In genomic region chr7:114896966-114897697, GRCm38 (mm10) we compare ENCODE assay signal across 28 mouse cellular contexts.
A peak's percentile ranks its signal among the peaks of the same experiment; 100 is the strongest.
DNase-seq lines count a peak whose midpoint lies in the region; ATAC-seq lines count a peak whose summit lies in the region.
"Had no signal": no experiment of that assay in that cellular context is flagged by ENCODE, and none has a peak within 500 bp of the region (broad histone marks: within the 10 kb centered on the region; RNA-seq: fewer than 3 reads in every experiment).

No protein-coding gene starts in this region.

- no peak overlapping the region for H3K4me3 ChIP-seq in forebrain, embryonic 14.5 days (ENCODE audit: low read depth, low read length)
- no peak overlapping the region for H3K4me3 ChIP-seq in forebrain, embryonic 10.5 days
- H3K4me3 ChIP-seq in midbrain, embryonic 13.5 days (replicated peaks): no peak overlapping the region
- H3K4me3 ChIP-seq in midbrain, embryonic 11.5 days (ENCODE audit: low read depth, low read length): no peak overlapping the region
- H3K4me3 ChIP-seq: embryonic facial prominence, embryonic 12.5 days; heart, adult 2 months; heart, embryonic 13.5 days; lung, embryonic 15.5 days had no signal

- peak overlapping the region; percentile 13; the same call in 1 of the 2 replicates for H3K4me2 ChIP-seq in forebrain, embryonic 14.5 days (ENCODE audit: low read length)
- H3K4me2 ChIP-seq in midbrain, embryonic 13.5 days (replicated peaks): no peak overlapping the region
- H3K4me2 ChIP-seq in midbrain, embryonic 11.5 days: no peak overlapping the region
- H3K4me2 ChIP-seq: embryonic facial prominence, embryonic 12.5 days; heart, embryonic 13.5 days; lung, embryonic 15.5 days had no signal

- H3K36me3 ChIP-seq in forebrain, embryonic 14.5 days (ENCODE audit: control insufficient read depth, insufficient read depth, low read length): no peaks in the 10 kb centered on the region
- H3K36me3 ChIP-seq in forebrain, embryonic 10.5 days (replicated peaks): no peaks in the 10 kb centered on the region
- H3K36me3 ChIP-seq in midbrain, embryonic 13.5 days: no peaks in the 10 kb centered on the region
- no peaks in the 10 kb centered on the region for H3K36me3 ChIP-seq in midbrain, embryonic 11.5 days (ENCODE audit: control insufficient read depth, insufficient read depth, low read length)
- H3K36me3 ChIP-seq: embryonic facial prominence, embryonic 12.5 days; G1E; heart, embryonic 13.5 days; lung, embryonic 15.5 days had no signal

- peaks cover 13% of the 10 kb centered on the region for H3K27me3 ChIP-seq in forebrain, embryonic 14.5 days (replicated peaks; ENCODE audit: control insufficient read depth, insufficient read depth, low read length)
- H3K27me3 ChIP-seq in forebrain, embryonic 10.5 days (ENCODE audit: poor library complexity, severe bottlenecking): peaks cover 66% of the 10 kb centered on the region
- no peaks in the 10 kb centered on the region for H3K27me3 ChIP-seq in midbrain, embryonic 13.5 days
- no peaks in the 10 kb centered on the region for H3K27me3 ChIP-seq in midbrain, embryonic 11.5 days (ENCODE audit: control insufficient read depth, insufficient read depth, low read length)
- H3K27me3 ChIP-seq: embryonic facial prominence, embryonic 12.5 days; heart, embryonic 13.5 days; lung, embryonic 15.5 days had no signal

- 16% methylated on average over 15 of the region's 15 CpGs for WGBS in forebrain, embryonic 14.5 days
- WGBS in forebrain, embryonic 10.5 days: 69% methylated on average over 15 of the region's 15 CpGs
- WGBS in midbrain, embryonic 13.5 days: 53% methylated on average over 15 of the region's 15 CpGs
- 78% methylated on average over 15 of the region's 15 CpGs for WGBS in midbrain, embryonic 11.5 days

- H3K4me1 ChIP-seq in forebrain, embryonic 14.5 days (ENCODE audit: control insufficient read depth, insufficient read depth, low read length): peaks cover 10% of the 10 kb centered on the region
- H3K4me1 ChIP-seq in forebrain, embryonic 10.5 days: peaks cover 15% of the 10 kb centered on the region
- H3K4me1 ChIP-seq in midbrain, embryonic 13.5 days (replicated peaks): peaks cover 19% of the 10 kb centered on the region
- H3K4me1 ChIP-seq in midbrain, embryonic 11.5 days (ENCODE audit: control insufficient read depth, insufficient read depth, low read length): no peaks in the 10 kb centered on the region
- H3K4me1 ChIP-seq: embryonic facial prominence, embryonic 12.5 days; heart, embryonic 13.5 days; lung, embryonic 15.5 days had no signal

- H3K9me3 ChIP-seq in forebrain, embryonic 14.5 days (replicated peaks; ENCODE audit: control insufficient read depth, low read length): no peaks in the 10 kb centered on the region
- H3K9me3 ChIP-seq in forebrain, embryonic 10.5 days: no peaks in the 10 kb centered on the region
- H3K9me3 ChIP-seq in midbrain, embryonic 13.5 days: no peaks in the 10 kb centered on the region
- no peaks in the 10 kb centered on the region for H3K9me3 ChIP-seq in midbrain, embryonic 11.5 days (ENCODE audit: control insufficient read depth, low read length)
- H3K9me3 ChIP-seq: embryonic facial prominence, embryonic 12.5 days; G1E; heart, embryonic 13.5 days; lung, embryonic 15.5 days had no signal

- ATAC-seq in forebrain, embryonic 14.5 days: peak; percentile 59
- ATAC-seq in midbrain, embryonic 13.5 days: 0 out of 2 replicates have a peak, but pooled peaks have one; percentile 13
- ATAC-seq in midbrain, embryonic 11.5 days (ENCODE audit: low FRiP score): no peak
- ATAC-seq: intestine, postnatal 0 days had no signal

- no peak overlapping the region for H3K27ac ChIP-seq in forebrain, embryonic 14.5 days (ENCODE audit: low read depth, low read length)
- H3K27ac ChIP-seq in forebrain, embryonic 10.5 days: no peak overlapping the region
- H3K27ac ChIP-seq in midbrain, embryonic 13.5 days: no peak overlapping the region
- H3K27ac ChIP-seq in midbrain, embryonic 11.5 days (ENCODE audit: low read depth, low read length): no peak overlapping the region
- H3K27ac ChIP-seq: embryonic facial prominence, embryonic 12.5 days; heart, adult 2 months; heart, embryonic 13.5 days; liver, embryonic 14.5 days; lung, embryonic 15.5 days; stomach, postnatal 0 days had no signal

- H3K9ac ChIP-seq in forebrain, embryonic 14.5 days (ENCODE audit: low read length): no peak overlapping the region
- H3K9ac ChIP-seq in midbrain, embryonic 13.5 days (replicated peaks): no peak overlapping the region
- no peak overlapping the region for H3K9ac ChIP-seq in midbrain, embryonic 11.5 days (ENCODE audit: low read length)
- H3K9ac ChIP-seq: embryonic facial prominence, embryonic 12.5 days; heart, embryonic 13.5 days; liver, embryonic 14.5 days; lung, embryonic 15.5 days had no signal

- peak; percentile 72 for DNase-seq in forebrain, embryonic 14.5 days (ENCODE audit: low spot score)
- DNase-seq in forebrain, embryonic 10.5 days (ENCODE audit: extremely low spot score, low spot score): no peak
- DNase-seq in midbrain, embryonic 11.5 days (ENCODE audit: low spot score, missing footprints): no peak
- peak; percentile 39 for DNase-seq in brain, embryonic 18.5 days (ENCODE audit: low read depth, low spot score)
- DNase-seq in retina, postnatal 1 day: peak; percentile 35
- no peak for DNase-seq in kidney, adult 8-10 months
- DNase-seq: adrenal gland, adult 8-10 months; cerebellum, adult 11 months; cerebellum, adult 9-11 months; embryo, embryonic 11 days; heart, adult 2 months; heart, postnatal 14 days; kidney, postnatal 14 days; layer of hippocampus, adult 9-11 months; liver; lung, postnatal 36 days; right cerebral cortex, adult 18-20 months; spleen, adult 18-20 months; thymus, adult 18-20 months; thymus, postnatal 25 days had no signal

Comparison
In these comparisons a context has a peak if more than half of its experiments do, and no peak if none do; other contexts are left out.
1. DNase-seq: peak in forebrain, embryonic 14.5 days (single experiment), brain, embryonic 18.5 days (single experiment) and retina, postnatal 1 day (single experiment); none in forebrain, embryonic 10.5 days (single experiment), midbrain, embryonic 11.5 days (single experiment) and kidney, adult 8-10 months (0 of 2).